Mouse (Mus musculus) olfactory bulb, adult 2 months (tissue): ENCODE data around the gene Il31ra. TPM values are rescaled to one million over a fixed set of nuclear protein-coding genes. Genes with fewer than 3 reads are reported as not detected.
"Not testable (repeated sequence)": the region's sequence is repeated elsewhere in the genome, so short reads cannot be mapped to it uniquely, and the experiment has no call there.

ENCODE experiments used
- H3K27ac ChIP-seq: fragments of 200-500 bp; 2 replicates; pipeline ENCODE4 v1.5.1; 2012; ENCODE audit warnings: low read depth, low read length; ENCODE audit not compliant: insufficient read depth
- H3K4me1 ChIP-seq: fragments of 200-500 bp; 2 replicates; pipeline ENCODE4 v1.6.1; 2012; ENCODE audit warnings: low read length; ENCODE audit not compliant: control insufficient read depth, insufficient read depth
- H3K4me3 ChIP-seq: fragments of 200-500 bp; 2 replicates; pipeline ENCODE4 v1.5.1; 2012; ENCODE audit warnings: mild to moderate bottlenecking, low read depth, low read length, moderate library complexity; ENCODE audit not compliant: insufficient read depth
- CTCF ChIP-seq: fragments of 200-500 bp; IDR thresholded peaks from 2 replicates; pipeline ENCODE4 v1.5.1; 2012; ENCODE audit warnings: low read depth, mild to moderate bottlenecking, low read length, moderate library complexity; ENCODE audit not compliant: insufficient read depth
- POLR2A ChIP-seq: fragments of 200-500 bp; IDR thresholded peaks from 2 replicates; pipeline ENCODE4 v1.6.1; 2012; ENCODE audit warnings: mild to moderate bottlenecking, low read depth, low read length, moderate library complexity; ENCODE audit not compliant: insufficient read depth
- WGBS: fragments of 180-500 bp; shearing (Covaris S2); methylation state at CpG from one replicate; pipeline ENCODE4 v1.1.7; 2018; 5-methylcytosine and 5-hydroxymethylcytosine counted together
- polyA plus RNA-seq: library from polyadenylated mRNA; stranded (reverse); fragments of >200 nt; gene quantifications from 2 replicates; pipeline ENCODE4 v1.2.4, GENCODE M21; 2012; ENCODE audit warnings: low replicate concordance; ENCODE audit not compliant: missing spikeins, insufficient read depth, insufficient read length

Gene Il31ra
- polyA plus RNA-seq = not detected in 2 replicates

DNA sequence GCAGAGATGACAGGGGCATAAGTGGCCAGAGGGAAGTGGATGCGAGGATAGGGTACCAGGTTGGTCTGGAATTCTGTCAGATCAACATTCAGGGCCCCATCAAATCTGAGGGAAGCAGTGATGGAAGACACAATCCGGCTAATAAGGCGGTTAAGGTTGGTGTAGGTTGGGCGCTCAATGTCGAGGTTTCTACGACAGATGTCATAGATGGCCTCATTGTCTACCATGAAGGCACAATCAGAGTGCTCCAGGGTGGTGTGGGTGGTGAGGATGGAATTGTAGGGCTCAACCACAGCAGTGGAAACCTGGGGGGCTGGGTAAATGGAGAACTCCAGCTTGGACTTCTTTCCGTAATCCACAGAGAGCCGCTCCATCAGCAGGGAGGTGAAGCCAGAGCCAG, at the start of gene Il31ra:
TSS of gene Il31ra (minus strand) at position 101 of the 400 bp plus-strand sequence.
- not testable (repeated sequence) for H3K4me1 ChIP-seq, H3K4me3 ChIP-seq, H3K27ac ChIP-seq
- WGBS = 97% methylated on average over 6 of the region's 8 CpGs

DNA sequence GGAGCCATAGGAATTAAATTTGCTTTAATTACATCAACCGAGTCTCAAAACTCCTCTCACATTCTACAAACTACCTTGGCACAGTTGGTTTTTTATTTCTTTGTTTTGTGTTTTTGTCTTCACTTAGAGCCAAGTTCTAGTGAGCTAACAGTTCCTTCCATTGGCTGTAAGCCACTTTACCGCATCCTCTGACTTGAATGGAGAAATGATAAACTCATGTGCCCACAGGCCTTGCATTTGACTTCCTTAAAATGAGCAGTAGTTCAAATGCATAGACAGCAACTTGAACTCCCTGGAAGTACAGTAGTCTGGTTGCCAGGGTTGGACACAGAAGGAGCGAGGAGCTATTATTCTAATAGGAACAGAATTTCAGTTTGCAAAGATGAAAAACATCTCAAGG, 48.7 kb upstream of the Il31ra start:
- no peak overlapping the region for H3K4me3 ChIP-seq
- WGBS = 81% methylated on average over 3 of the region's 3 CpGs
- no peak overlapping the region for H3K27ac ChIP-seq
- TF ChIP-seq POLR2A = no peak
- no peak for TF ChIP-seq CTCF
- no peaks in the 10 kb centered on the region for H3K4me1 ChIP-seq

DNA sequence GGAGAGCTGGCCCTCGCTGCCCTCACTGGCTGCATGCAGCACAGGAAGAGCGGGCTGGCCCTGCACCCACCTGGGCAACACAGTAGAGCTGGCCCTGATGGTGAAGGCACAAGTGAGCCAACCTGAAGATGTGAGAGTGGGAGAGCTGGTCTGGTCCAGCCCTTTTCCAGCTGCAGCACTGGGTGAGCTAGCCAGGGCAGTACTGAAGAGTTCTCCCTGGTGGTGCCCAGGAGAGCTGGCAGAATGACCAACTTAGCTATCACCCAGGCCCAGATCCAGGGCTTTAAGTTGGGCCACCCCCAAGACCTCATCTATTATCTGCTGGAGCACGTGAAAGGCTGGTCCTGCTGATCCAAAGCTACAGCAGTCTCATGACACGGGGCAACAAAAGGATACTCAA, 45.0 kb upstream of the Il31ra start:
- Histone ChIP-seq H3K4me3 (no peak overlapping the region), H3K27ac (no peak overlapping the region), H3K4me1 (no peaks in the 10 kb centered on the region)
- WGBS = 69% methylated on average over 4 of the region's 4 CpGs
- TF ChIP-seq POLR2A (no peak), CTCF (no peak)

DNA sequence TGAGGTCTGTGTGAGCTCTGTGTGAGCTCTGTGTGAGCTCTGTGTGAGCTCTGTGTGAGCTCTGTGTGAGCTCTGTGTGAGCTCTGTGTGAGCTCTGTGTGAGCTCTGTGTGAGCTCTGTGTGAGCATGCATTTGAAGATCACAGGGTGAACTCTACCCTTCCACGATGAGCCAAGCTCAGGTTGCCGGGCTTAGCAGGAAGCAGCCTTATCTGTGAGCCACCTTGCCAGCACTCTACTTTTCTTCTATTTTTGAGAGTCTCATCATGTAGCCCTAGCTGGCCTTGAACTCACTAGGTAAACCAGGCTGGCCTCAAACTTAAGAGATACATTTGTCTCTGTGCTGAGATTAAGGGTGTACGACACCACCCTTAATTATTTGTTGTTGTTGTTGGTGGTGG, 42.3 kb upstream of the Il31ra start:
- WGBS = 61% methylated on average over 3 of the region's 3 CpGs
- Histone ChIP-seq H3K27ac (no peak overlapping the region), H3K4me1 (no peaks in the 10 kb centered on the region), H3K4me3 (no peak overlapping the region)
- no peak for TF ChIP-seq POLR2A
- TF ChIP-seq CTCF = no peak

DNA sequence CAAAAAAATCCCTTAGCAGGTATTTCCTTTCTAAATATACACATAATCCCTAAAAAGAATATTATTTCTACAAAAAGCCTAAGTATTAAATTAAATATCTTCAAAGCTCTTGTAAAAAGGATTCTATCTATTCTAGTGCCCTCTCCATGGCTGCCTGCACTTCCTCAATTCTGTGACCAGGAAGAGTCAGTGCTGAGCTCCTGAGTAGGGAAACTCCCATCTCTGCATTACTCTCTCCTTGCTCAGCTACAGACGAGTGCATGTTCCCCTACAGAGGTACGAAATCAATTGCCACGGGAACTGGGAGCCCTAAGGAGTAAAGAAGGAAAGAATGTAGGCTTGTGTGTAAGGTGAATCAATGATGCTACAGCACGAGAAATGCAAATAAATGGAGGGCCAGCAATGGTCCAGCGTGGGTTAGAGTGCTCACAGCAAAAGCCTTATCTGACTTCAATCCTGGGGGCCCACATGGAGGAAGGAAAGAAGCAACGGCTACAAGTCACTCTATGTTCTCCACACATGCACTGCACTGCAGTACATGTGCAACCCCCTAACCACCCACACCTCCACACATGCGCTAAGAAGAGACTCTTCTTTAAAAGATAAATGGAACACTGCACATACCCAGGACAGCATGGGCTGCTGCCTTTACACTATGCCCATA, 41.1 kb upstream of the Il31ra start:
- Histone ChIP-seq H3K27ac (no peak overlapping the region), H3K4me1 (no peaks in the 10 kb centered on the region), H3K4me3 (no peak overlapping the region)
- 78% methylated on average over 7 of the region's 7 CpGs for WGBS
- TF ChIP-seq POLR2A (no peak), CTCF (no peak)

DNA sequence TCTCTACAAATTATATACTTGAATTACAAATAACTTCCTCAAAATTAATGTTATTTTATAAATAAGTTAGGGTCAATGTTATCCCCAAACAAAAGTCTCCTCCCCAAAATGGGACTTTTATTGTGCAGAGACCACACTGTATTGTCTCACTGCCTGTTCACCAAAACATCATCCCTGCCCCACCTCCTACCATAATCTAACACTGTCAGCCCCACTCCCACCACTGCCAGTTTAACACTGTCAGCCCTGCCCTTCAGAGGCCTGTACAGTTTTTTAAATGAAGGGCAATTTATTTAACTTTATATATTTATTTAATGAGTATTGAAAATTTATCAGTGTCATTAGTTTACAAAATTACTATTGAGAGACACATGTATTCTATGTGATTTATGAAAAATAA, 31.4 kb upstream of the Il31ra start:
- Histone ChIP-seq H3K4me1 (no peaks in the 10 kb centered on the region), H3K4me3 (no peak overlapping the region), H3K27ac (no peak overlapping the region)
- TF ChIP-seq POLR2A = no peak
- no peak for TF ChIP-seq CTCF

DNA sequence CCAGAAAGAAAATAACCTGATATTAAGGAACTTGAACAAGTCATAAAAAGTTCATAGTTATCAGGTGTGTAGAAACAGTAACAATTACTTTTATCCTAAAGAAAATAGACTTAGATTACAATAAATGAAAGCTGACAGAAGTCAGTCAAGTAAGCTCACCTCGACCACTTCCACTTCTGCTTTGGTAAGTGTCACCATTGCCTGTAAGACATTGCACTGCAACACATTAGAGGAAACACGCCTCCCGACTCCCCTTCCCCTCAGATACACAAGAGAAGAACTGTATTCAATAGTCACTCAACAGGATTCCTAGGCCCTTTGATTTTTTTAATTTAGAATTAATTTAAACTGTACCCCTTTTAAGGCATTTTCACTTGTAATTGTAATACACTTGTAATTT, 30.5 kb upstream of the Il31ra start:
- no peak for TF ChIP-seq CTCF
- TF ChIP-seq POLR2A = no peak
- H3K4me3 ChIP-seq = no peak overlapping the region
- 84% methylated on average over 3 of the region's 3 CpGs for WGBS
- no peaks in the 10 kb centered on the region for H3K4me1 ChIP-seq
- no peak overlapping the region for H3K27ac ChIP-seq

DNA sequence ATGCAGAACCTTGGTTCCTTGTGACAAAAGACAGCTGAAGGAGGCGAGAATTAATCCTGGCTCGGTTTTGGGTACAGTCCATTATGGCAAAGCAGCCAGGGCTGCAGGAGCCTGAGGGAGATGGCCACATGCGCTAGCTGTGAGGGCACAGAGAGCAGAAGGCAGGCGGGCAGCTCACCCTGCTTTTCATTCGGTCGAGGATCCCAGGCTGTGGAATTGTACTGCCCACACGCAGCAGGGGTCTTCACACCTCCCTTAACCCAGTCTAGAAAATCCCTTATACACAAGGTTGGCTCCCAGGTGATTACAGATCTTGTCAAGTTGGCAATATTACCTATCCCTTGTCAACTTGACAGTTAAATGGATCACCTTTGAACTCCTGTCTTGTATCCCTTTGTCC, 29.5 kb upstream of the Il31ra start:
- Histone ChIP-seq H3K27ac (no peak overlapping the region), H3K4me3 (no peak overlapping the region), H3K4me1 (no peaks in the 10 kb centered on the region)
- TF ChIP-seq CTCF (no peak), POLR2A (no peak)
- 61% methylated on average over 7 of the region's 7 CpGs for WGBS

DNA sequence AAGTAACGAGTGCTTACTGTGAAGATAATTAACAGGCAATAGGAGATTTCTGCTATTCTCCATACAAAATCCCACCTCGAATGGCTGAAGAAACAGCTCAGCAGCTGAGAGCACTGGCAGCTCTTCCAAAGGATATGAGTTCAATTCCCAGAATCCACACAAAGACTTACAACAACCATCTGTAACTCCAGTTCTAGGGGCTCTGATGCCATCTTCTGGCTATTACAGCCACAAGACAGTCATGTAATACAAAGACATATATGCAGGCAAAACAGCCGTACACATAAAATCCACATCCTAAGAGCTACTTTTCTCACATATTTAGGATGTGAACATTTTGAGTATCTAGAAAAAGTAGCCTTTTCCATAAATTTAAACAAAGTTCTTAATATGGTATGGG, 27.4 kb upstream of the Il31ra start:
- Histone ChIP-seq H3K4me3 (no peak overlapping the region), H3K4me1 (no peaks in the 10 kb centered on the region), H3K27ac (no peak overlapping the region)
- TF ChIP-seq POLR2A = no peak
- no peak for TF ChIP-seq CTCF
- WGBS = 60% methylated on average over 3 of the region's 3 CpGs

DNA sequence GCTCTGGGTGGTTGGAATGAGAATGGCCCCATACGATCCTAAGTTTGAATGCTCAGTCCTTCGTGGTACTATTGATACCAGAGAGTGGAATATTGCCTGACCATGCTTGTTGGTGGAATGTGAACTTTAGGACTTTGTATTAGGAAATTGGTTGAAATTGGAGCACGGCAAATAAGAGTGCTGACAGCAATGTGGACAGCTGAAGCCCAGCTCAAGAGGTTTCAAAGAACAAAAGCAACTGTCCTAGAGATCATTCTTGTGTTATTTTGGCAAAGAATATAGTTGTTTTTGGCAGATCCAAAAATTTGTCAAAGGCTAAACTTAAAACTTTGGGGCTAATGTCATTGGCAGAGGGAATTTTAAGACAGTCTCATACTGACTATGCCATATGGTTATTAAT, 14.4 kb upstream of the Il31ra start:
- 88% methylated on average over 3 of the region's 3 CpGs for WGBS
- Histone ChIP-seq H3K27ac (no peak overlapping the region), H3K4me3 (no peak overlapping the region), H3K4me1 (no peaks in the 10 kb centered on the region)
- TF ChIP-seq POLR2A (no peak), CTCF (no peak)
